Mouse (Mus musculus): ENCODE results near the gene Krt4. TPM values are rescaled to one million over a fixed set of nuclear protein-coding genes. Genes with fewer than 3 reads are reported as not detected.

Gene Krt4
- total and polyA plus RNA-seq, 2 experiments from 2014 or later, result 5.4 TPM; not detected in 1

- Histone ChIP-seq H3K4me2 (ENCODE audit: low read depth, low read length) (no peak within 1 kb of the TSS), H3K27ac (ENCODE audit: low read depth) (no peak within 1 kb of the TSS), H3K27me3 (ENCODE audit: control insufficient read depth, insufficient read depth, low read length) (0 out of 2 replicates have a peak, but pooled peaks cover 16% of the 10 kb centered on the region), H3K4me3 (ENCODE audit: low read depth, low read length) (no peak within 1 kb of the TSS), H3K9ac (replicated peaks; ENCODE audit: low read depth, low read length) (no peak within 1 kb of the TSS), H3K4me1 (ENCODE audit: control insufficient read depth, insufficient read depth) (no peaks in the 10 kb centered on the region), H3K9me3 (replicated peaks; ENCODE audit: control insufficient read depth, low read length) (no peaks in the 10 kb centered on the region), H3K36me3 (replicated peaks; ENCODE audit: control insufficient read depth, insufficient read depth, low read length) (no peaks in the 10 kb centered on the region)
- no peak for TF ChIP-seq EP300 (IDR thresholded peaks at IDR 0.05; ENCODE audit: low read depth)
- no peak for TF ChIP-seq CTCF (IDR thresholded peaks at IDR 0.05; ENCODE audit: low read depth)
- DNase-seq (ENCODE audit: low spot score) (no peak), ATAC-seq (ENCODE audit: insufficient read depth, low read depth) (no peak)
- 33% methylated on average over 6 of the region's 6 CpGs for whole genome bisulfite sequencing
These were observed 55.1 kb downstream of the Krt4 start, which contains the start of gene Krt77 for GRCm38 (mm10) chr15:101869431-101869830. Gene Krt77, minus strand, starts transcription at chr15:101869705.

Small RNAs within 50 kb of the gene (microRNA-seq; reads per million reads assigned to microRNA genes)
- not detected for gene Gm44356

Other genes starting within 250 kb of the Krt4 start
- not detected in 2 replicates for gene Krt6b, start 244.4 kb downstream of the Krt4 start, total RNA-seq (2014; rRNA removed; ENCODE audit: low replicate concordance)
- gene Krt6b, start 244.4 kb downstream of the Krt4 start, polyA plus RNA-seq (2015; fragmentation: Nextera tagmentation; extraction: Ambion mirVana), result 0.07 TPM in 1 of 2 replicates, not detected in the other
- gene Krt6a, start 230.4 kb downstream of the Krt4 start, total RNA-seq (2014; rRNA removed; ENCODE audit: low replicate concordance), result 2.8 TPM in 1 of 2 replicates, not detected in the other
- gene Krt6a, start 230.4 kb downstream of the Krt4 start, polyA plus RNA-seq (2015; fragmentation: Nextera tagmentation; extraction: Ambion mirVana), result not detected in 2 replicates
- 7.4 TPM in 1 of 2 replicates, not detected in the other for gene Krt5, start 211.8 kb downstream of the Krt4 start, total RNA-seq (2014; rRNA removed; ENCODE audit: low replicate concordance)
- gene Krt5, start 211.8 kb downstream of the Krt4 start, polyA plus RNA-seq (2015; fragmentation: Nextera tagmentation; extraction: Ambion mirVana), result 0.05 TPM in 1 of 2 replicates, not detected in the other
- not detected in 2 replicates for gene Krt71, start 181.6 kb downstream of the Krt4 start, total RNA-seq (2014; rRNA removed; ENCODE audit: low replicate concordance)
- gene Krt71, start 181.6 kb downstream of the Krt4 start, polyA plus RNA-seq (2015; fragmentation: Nextera tagmentation; extraction: Ambion mirVana), result not detected in 2 replicates
- gene Krt72, start 138.3 kb downstream of the Krt4 start, total RNA-seq (2014; rRNA removed; ENCODE audit: low replicate concordance), result not detected in 2 replicates
- not detected in 2 replicates for gene Krt72, start 138.3 kb downstream of the Krt4 start, polyA plus RNA-seq (2015; fragmentation: Nextera tagmentation; extraction: Ambion mirVana)
- gene Krt73, start 122.4 kb downstream of the Krt4 start, total RNA-seq (2014; rRNA removed; ENCODE audit: low replicate concordance), result not detected in 2 replicates
- not detected in 2 replicates for gene Krt73, start 122.4 kb downstream of the Krt4 start, polyA plus RNA-seq (2015; fragmentation: Nextera tagmentation; extraction: Ambion mirVana)
- gene Krt2, start 106.6 kb downstream of the Krt4 start, total RNA-seq (2014; rRNA removed; ENCODE audit: low replicate concordance), result not detected in 2 replicates
- gene Krt2, start 106.6 kb downstream of the Krt4 start, polyA plus RNA-seq (2015; fragmentation: Nextera tagmentation; extraction: Ambion mirVana), result not detected in 2 replicates
- gene Krt1, start 73.9 kb downstream of the Krt4 start, total RNA-seq (2014; rRNA removed; ENCODE audit: low replicate concordance), result not detected in 2 replicates
- 0.31 TPM in 1 of 2 replicates, not detected in the other for gene Krt1, start 73.9 kb downstream of the Krt4 start, polyA plus RNA-seq (2015; fragmentation: Nextera tagmentation; extraction: Ambion mirVana)
- not detected in 2 replicates for gene Krt77, start 55.0 kb downstream of the Krt4 start, total RNA-seq (2014; rRNA removed; ENCODE audit: low replicate concordance)
- not detected in 2 replicates for gene Krt77, start 55.0 kb downstream of the Krt4 start, polyA plus RNA-seq (2015; fragmentation: Nextera tagmentation; extraction: Ambion mirVana)
- gene Krt76, start 31.8 kb downstream of the Krt4 start, total RNA-seq (2014; rRNA removed; ENCODE audit: low replicate concordance), result not detected in 2 replicates
- not detected in 2 replicates for gene Krt76, start 31.8 kb downstream of the Krt4 start, polyA plus RNA-seq (2015; fragmentation: Nextera tagmentation; extraction: Ambion mirVana)
- not detected in 2 replicates for gene Krt79, start 15.6 kb upstream of the Krt4 start, total RNA-seq (2014; rRNA removed; ENCODE audit: low replicate concordance)
- gene Krt79, start 15.6 kb upstream of the Krt4 start, polyA plus RNA-seq (2015; fragmentation: Nextera tagmentation; extraction: Ambion mirVana), result 0.31 and 0.44 TPM in 2 replicates
- not detected in 2 replicates for gene Krt78, start 29.6 kb upstream of the Krt4 start, total RNA-seq (2014; rRNA removed; ENCODE audit: low replicate concordance)
- gene Krt78, start 29.6 kb upstream of the Krt4 start, polyA plus RNA-seq (2015; fragmentation: Nextera tagmentation; extraction: Ambion mirVana), result not detected in 2 replicates
- 19.0 and 110 TPM in 2 replicates for gene Krt8, start 79.7 kb upstream of the Krt4 start, total RNA-seq (2014; rRNA removed; ENCODE audit: low replicate concordance)
- 7.2 and 10.0 TPM in 2 replicates for gene Krt8, start 79.7 kb upstream of the Krt4 start, polyA plus RNA-seq (2015; fragmentation: Nextera tagmentation; extraction: Ambion mirVana)
- 12.9 and 75.9 TPM in 2 replicates for gene Krt18, start 103.4 kb upstream of the Krt4 start, total RNA-seq (2014; rRNA removed; ENCODE audit: low replicate concordance)
- 15.0 and 15.3 TPM in 2 replicates for gene Krt18, start 103.4 kb upstream of the Krt4 start, polyA plus RNA-seq (2015; fragmentation: Nextera tagmentation; extraction: Ambion mirVana)
- 109 and 110 TPM in 2 replicates for gene Eif4b, start 149.0 kb upstream of the Krt4 start, total RNA-seq (2014; rRNA removed; ENCODE audit: low replicate concordance)
- 40.6 and 46.0 TPM in 2 replicates for gene Eif4b, start 149.0 kb upstream of the Krt4 start, polyA plus RNA-seq (2015; fragmentation: Nextera tagmentation; extraction: Ambion mirVana)
- gene Tns2, start 175.7 kb upstream of the Krt4 start, total RNA-seq (2014; rRNA removed; ENCODE audit: low replicate concordance), result 40.3 and 57.9 TPM in 2 replicates
- 21.9 and 24.6 TPM in 2 replicates for gene Tns2, start 175.7 kb upstream of the Krt4 start, polyA plus RNA-seq (2015; fragmentation: Nextera tagmentation; extraction: Ambion mirVana)
- 20.0 and 22.8 TPM in 2 replicates for gene Spryd3, start 211.5 kb upstream of the Krt4 start, total RNA-seq (2014; rRNA removed; ENCODE audit: low replicate concordance)
- 15.1 and 16.0 TPM in 2 replicates for gene Spryd3, start 211.5 kb upstream of the Krt4 start, polyA plus RNA-seq (2015; fragmentation: Nextera tagmentation; extraction: Ambion mirVana)
- gene Igfbp6, start 219.6 kb upstream of the Krt4 start, total RNA-seq (2014; rRNA removed; ENCODE audit: low replicate concordance), result 30.5 and 35.4 TPM in 2 replicates
- gene Igfbp6, start 219.6 kb upstream of the Krt4 start, polyA plus RNA-seq (2015; fragmentation: Nextera tagmentation; extraction: Ambion mirVana), result 24.0 and 24.2 TPM in 2 replicates
- gene Soat2, start 225.8 kb upstream of the Krt4 start, total RNA-seq (2014; rRNA removed; ENCODE audit: low replicate concordance), result 1.7 TPM in 1 of 2 replicates, not detected in the other
- gene Soat2, start 225.8 kb upstream of the Krt4 start, polyA plus RNA-seq (2015; fragmentation: Nextera tagmentation; extraction: Ambion mirVana), result 0.08 and 0.14 TPM in 2 replicates

Data from heart, postnatal 0 days (tissue).